Mouse (Mus musculus) intestine, embryonic 16.5 days (tissue): ENCODE data around the gene A030003K21Rik. TPM values are rescaled to one million over a fixed set of nuclear protein-coding genes. Genes with fewer than 3 reads are reported as not detected.

ENCODE experiments used
- polyA plus RNA-seq: library from polyadenylated mRNA; unstranded; fragments of >200 nt; fragmentation: Nextera tagmentation; extraction: Ambion mirVana; gene quantifications from 2 replicates; pipeline ENCODE4 v1.2.1, GENCODE M21; 2015

Gene A030003K21Rik
- polyA plus RNA-seq, 1 experiment from 2014 or later = not detected

Other genes starting within 250 kb of the A030003K21Rik start
- gene Mff, start 218.5 kb downstream of the A030003K21Rik start, polyA plus RNA-seq = 166 and 173 TPM in 2 replicates
- gene Tm4sf20, start 174.9 kb downstream of the A030003K21Rik start, polyA plus RNA-seq = 201 and 234 TPM in 2 replicates
- not detected in 2 replicates for gene Gm47791, start 172.1 kb downstream of the A030003K21Rik start, polyA plus RNA-seq
- gene Agfg1, start 103.9 kb downstream of the A030003K21Rik start, polyA plus RNA-seq = 14.1 and 31.8 TPM in 2 replicates
- gene A030005L19Rik, start 30.1 kb downstream of the A030003K21Rik start, polyA plus RNA-seq = not detected in 2 replicates
- not detected in 2 replicates for gene A030014E15Rik, start 18.5 kb downstream of the A030003K21Rik start, polyA plus RNA-seq
- not detected in 2 replicates for gene Gm6217, start 12.0 kb downstream of the A030003K21Rik start, polyA plus RNA-seq
- gene Gm7544, start 12.6 kb upstream of the A030003K21Rik start, polyA plus RNA-seq = not detected in 2 replicates
- not detected in 2 replicates for gene Gm47955, start 16.9 kb upstream of the A030003K21Rik start, polyA plus RNA-seq
- not detected in 2 replicates for gene Gm47959, start 57.2 kb upstream of the A030003K21Rik start, polyA plus RNA-seq
- gene Slc19a3, start 95.1 kb upstream of the A030003K21Rik start, polyA plus RNA-seq = 1.9 and 2.0 TPM in 2 replicates
- gene Krtap28-10, start 99.1 kb upstream of the A030003K21Rik start, polyA plus RNA-seq = not detected in 2 replicates
- not detected in 2 replicates for gene Gm47969, start 101.5 kb upstream of the A030003K21Rik start, polyA plus RNA-seq
- not detected in 2 replicates for gene A030005K14Rik, start 116.0 kb upstream of the A030003K21Rik start, polyA plus RNA-seq
- gene Krtap28-13, start 117.5 kb upstream of the A030003K21Rik start, polyA plus RNA-seq = not detected in 2 replicates
- gene Ccl20, start 173.4 kb upstream of the A030003K21Rik start, polyA plus RNA-seq = 4.0 and 5.1 TPM in 2 replicates
- gene Daw1, start 216.4 kb upstream of the A030003K21Rik start, polyA plus RNA-seq = not detected in 2 replicates